Mouse (Mus musculus) megakaryocyte progenitor cell, adult 5-6 weeks (primary cell): Measurements from ENCODE around the gene D230025D16Rik. TPM values are rescaled to one million over a fixed set of nuclear protein-coding genes. Genes with fewer than 3 reads are reported as not detected.

Experiments used
- ATAC-seq: replicated peaks from 2 replicates; pipeline ENCODE4 v1.8.0; 2016; ENCODE audit warnings: mild to moderate bottlenecking, moderate TSS enrichment, inconsistent platforms; ENCODE audit not compliant: poor library complexity
- total RNA-seq, 2 experiments: library from RNA; stranded (forward) in 1 of 2; stranded (reverse) in 1 of 2; fragments of 157-497, 149-512 nt in 1 of 2; fragments of 200-1000 nt in 1 of 2; gene quantifications; 2 replicates each; pipeline versions ENCODE4 v1.2.3 to v1.2.4; 2015 to 2017

The D230025D16Rik gene
- total RNA-seq, 2 experiments from 2014 or later, result 21.2 to 31.3 TPM

- ATAC-seq, result no peak
These were observed 41.8 kb downstream of the D230025D16Rik start for GRCm38 (mm10) chr8:105266775-105267174.

GRCm38 (mm10) chr8:105268342-105269074 is 43.6 kb downstream of the D230025D16Rik start:
- ATAC-seq, result peak; percentile 6

GRCm38 (mm10) chr8:105269075-105269458 is 44.1 kb downstream of the D230025D16Rik start:
- ATAC-seq, result no peak

- ATAC-seq, result peak; percentile 27
These were observed 44.6 kb downstream of the D230025D16Rik start, which contains the start of gene Hsf4 for GRCm38 (mm10) chr8:105269461-105269947. Gene Hsf4, plus strand, starts transcription at chr8:105269801.

GRCm38 (mm10) chr8:105270101-105270915 is 45.4 kb downstream of the D230025D16Rik start:
- ATAC-seq, result no peak

GRCm38 (mm10) chr8:105270916-105271186 is 45.9 kb downstream of the D230025D16Rik start:
- ATAC-seq, result no peak

GRCm38 (mm10) chr8:105275387-105275786 is 50.4 kb downstream of the D230025D16Rik start:
- no peak for ATAC-seq

- no peak for ATAC-seq
These were observed 50.9 kb downstream of the D230025D16Rik start, which contains the start of gene Nol3 for GRCm38 (mm10) chr8:105275840-105276239. Gene Nol3, plus strand, starts transcription at chr8:105276140.

- peak; percentile 68 for ATAC-seq
These were observed 51.6 kb downstream of the D230025D16Rik start for GRCm38 (mm10) chr8:105276292-105277120.

- peak; percentile 78 for ATAC-seq
These were observed 54.0 kb downstream of the D230025D16Rik start for GRCm38 (mm10) chr8:105278911-105279334.

- no peak for ATAC-seq
These were observed 55.6 kb downstream of the D230025D16Rik start for GRCm38 (mm10) chr8:105280567-105280966.

- no peak for ATAC-seq
These were observed 56.9 kb downstream of the D230025D16Rik start for GRCm38 (mm10) chr8:105281821-105282220.

- ATAC-seq, result no peak
These were observed 57.3 kb downstream of the D230025D16Rik start for GRCm38 (mm10) chr8:105282239-105282638.

- ATAC-seq, result peak; percentile 75
These were observed 58.1 kb downstream of the D230025D16Rik start for GRCm38 (mm10) chr8:105283074-105283473.

GRCm38 (mm10) chr8:105285514-105285913 is 60.6 kb downstream of the D230025D16Rik start:
- ATAC-seq, result no peak

GRCm38 (mm10) chr8:105286907-105287306 is 62.0 kb downstream of the D230025D16Rik start:
- ATAC-seq, result no peak

- ATAC-seq, result no peak
These were observed 63.3 kb downstream of the D230025D16Rik start for GRCm38 (mm10) chr8:105288231-105288630.

- peak; percentile 82 for ATAC-seq
These were observed 64.2 kb downstream of the D230025D16Rik start for GRCm38 (mm10) chr8:105288958-105289732.

- peak; percentile 28 for ATAC-seq
These were observed 65.0 kb downstream of the D230025D16Rik start, which contains the start of gene 4931428F04Rik for GRCm38 (mm10) chr8:105289805-105290460. Gene 4931428F04Rik, minus strand, starts transcription at chr8:105289864.
